Mouse (Mus musculus) B cell, adult 67 days (primary cell): ENCODE results near the gene Tmem237. TPM values are rescaled to one million over a fixed set of nuclear protein-coding genes. Genes with fewer than 3 reads are reported as not detected.

ENCODE experiments used
- total RNA-seq, 2 experiments: library from RNA; stranded (reverse); gene quantifications; 4 replicates each; pipeline ENCODE4 v1.2.4; 2023

Gene Tmem237
- 1 to 10 TPM; 2.7 to 5.2 TPM for total RNA-seq

GRCm38 (mm10) chr1:59119720-59120457 lies at the start of gene Tmem237:
Tmem237 (minus strand) TSS chr1:59120408.

GRCm38 (mm10) chr1:59163030-59163461 lies 42.8 kb upstream of the Tmem237 start, which contains the start of gene Mpp4:
Mpp4 (minus strand) TSS chr1:59163389.

GRCm38 (mm10) chr1:59094705-59095104 lies 25.5 kb downstream of the Tmem237 start, which contains the start of gene C2cd6:
C2cd6 (minus strand) TSS chr1:59094900.

Other genes starting within 250 kb of the Tmem237 start
- 10 to 100 TPM; 91.8 to 96.8 TPM for gene Trak2, start 147.0 kb downstream of the Tmem237 start, total RNA-seq
- 10 to 100 TPM; 22.8 to 28.9 TPM for gene Stradb, start 146.9 kb downstream of the Tmem237 start, total RNA-seq
- not detected for gene C2cd6, start 25.5 kb downstream of the Tmem237 start, total RNA-seq
- gene Mpp4, start 43.0 kb upstream of the Tmem237 start, total RNA-seq = 1 to 10 TPM; 1.1 to 1.8 TPM
- 10 to 100 TPM; 15.4 to 23.3 TPM for gene Als2, start 116.8 kb upstream of the Tmem237 start, total RNA-seq
- gene Cdk15, start 136.5 kb upstream of the Tmem237 start, total RNA-seq = not detected